Mouse (Mus musculus) B cell, adult 2 months (primary cell): ENCODE measurements at regions not wholly inside any gene's neighbourhood (a gene's known extent, or its start where the extent isn't known, plus 50 kb on each side); places are given as distances from the start of the nearest gene placed in this dataset.

Experiments
- DNase-seq, 2 experiments: peaks; one replicate each; pipeline ENCODE4 v3.0.0; 2022

DNA sequence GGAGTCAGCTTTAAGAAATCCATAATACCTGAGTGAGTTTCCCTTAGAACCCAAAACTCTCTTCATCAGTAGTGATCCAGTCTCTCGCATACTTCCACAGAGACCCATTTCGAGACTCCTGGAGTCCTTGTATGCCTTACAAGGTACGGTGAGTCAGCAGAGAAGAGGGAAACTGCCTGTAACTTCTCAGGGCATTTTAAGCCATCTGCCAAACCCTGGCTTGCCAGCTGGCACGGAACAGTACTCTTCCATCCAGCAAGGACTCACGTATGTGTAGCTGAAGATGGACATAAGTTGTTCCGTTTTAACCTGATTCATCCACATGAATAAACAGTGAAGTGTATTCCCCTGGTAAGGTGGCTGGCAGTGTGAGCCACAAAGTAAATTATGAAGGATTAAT lies 267.0 kb downstream of the Mreg start:
- no peak for DNase-seq

DNA sequence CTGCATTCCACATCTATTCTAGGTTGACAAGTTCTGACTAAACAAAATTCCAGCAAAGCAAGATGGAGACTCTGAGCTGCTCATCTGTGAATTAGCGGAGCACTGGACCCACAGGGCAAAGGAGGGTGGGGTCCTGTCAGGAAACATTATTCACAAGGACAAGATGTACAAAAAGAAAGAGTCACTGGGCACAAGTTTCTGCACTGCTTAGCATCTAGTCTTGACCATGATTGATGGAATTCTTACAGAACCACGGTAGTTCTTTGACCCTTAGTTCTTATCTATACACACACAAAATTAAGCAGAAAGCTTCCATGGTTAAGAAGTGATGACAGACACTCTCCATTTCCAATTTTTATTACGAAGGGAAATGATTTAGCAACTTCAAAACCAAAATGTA lies 267.6 kb downstream of the Mreg start:
- DNase-seq = no peak

- DNase-seq = no peak
Measured at GRCm38 (mm10) chr1:71942145-71942544, 270.0 kb downstream of the Mreg start.

DNA sequence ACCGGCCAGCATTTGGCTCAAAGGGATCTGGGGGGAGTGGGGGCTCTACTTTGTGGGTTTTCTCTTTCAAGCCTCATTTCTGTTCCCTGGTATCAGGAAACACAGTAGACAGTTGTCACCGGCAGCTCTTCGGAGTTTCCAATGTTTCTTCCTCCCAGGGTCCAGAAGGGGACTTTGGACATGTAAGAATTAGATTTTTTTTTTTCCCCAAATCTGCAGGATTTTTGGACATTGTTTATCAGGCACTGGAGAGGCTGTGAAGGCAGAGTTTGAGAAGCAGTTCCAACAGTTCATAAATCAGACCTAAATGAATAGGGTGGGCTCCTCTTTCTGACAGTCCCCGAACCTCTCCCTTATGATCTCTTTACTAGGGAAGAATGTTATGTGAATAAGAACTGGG lies 270.4 kb downstream of the Mreg start:
- no peak for DNase-seq

- no peak for DNase-seq
Measured at GRCm38 (mm10) chr1:71940900-71941299, 271.2 kb downstream of the Mreg start.

DNA sequence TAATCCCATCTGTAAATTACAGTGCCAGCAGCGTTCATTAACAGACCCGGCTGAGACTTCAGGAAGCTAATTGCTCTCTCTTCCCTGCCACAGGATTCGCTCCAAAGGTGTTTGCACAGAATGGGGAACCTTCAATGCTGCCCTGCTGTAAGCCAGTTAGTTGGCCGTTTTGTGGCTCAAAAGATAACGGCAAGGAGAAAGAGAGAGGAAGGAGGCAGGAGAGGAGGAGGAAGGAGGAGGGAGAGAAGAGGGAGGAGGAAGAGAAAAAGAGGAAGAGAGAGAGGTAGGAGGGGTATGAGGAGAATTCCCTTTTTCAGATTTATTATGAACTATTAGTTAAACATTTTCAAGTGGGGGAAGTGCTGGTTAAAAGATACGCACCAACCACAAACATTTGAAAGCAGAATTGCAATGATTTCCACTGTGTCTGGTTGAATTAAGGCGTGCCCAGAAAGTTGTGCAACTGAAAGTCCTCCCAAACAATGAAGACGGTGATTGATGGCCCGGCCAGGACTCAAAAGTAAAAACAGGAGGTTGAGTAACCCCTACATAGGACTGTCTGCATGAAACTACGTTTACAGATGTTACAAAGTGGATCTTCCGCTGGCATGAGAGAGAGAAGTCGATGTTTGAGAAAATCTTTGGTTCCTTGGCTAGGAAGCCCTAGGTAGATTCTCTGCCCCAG lies 273.6 kb downstream of the Mreg start:
- no peak for DNase-seq

DNA sequence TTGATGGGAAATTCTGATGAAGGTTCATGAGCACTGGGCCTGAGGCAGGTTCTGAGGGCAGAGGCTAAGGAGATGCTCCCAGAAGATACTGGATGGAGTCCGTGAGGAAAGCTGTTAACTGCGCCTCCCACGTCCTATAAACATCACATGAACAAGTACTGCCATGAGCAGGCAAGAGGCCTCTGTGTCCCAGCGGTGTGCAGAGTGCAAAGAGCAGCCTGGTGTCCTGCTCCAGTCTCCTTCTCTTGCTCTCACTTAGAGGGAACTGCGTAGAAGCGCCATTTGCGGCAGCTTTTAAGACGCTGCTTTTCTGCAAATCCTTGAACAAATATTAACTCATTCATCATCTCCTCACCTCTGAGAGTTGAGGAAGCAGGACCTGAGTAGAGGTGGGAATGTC lies 274.2 kb downstream of the Mreg start:
- no peak for DNase-seq

GRCm38 (mm10) chr1:71937168-71937567 lies 274.9 kb downstream of the Mreg start:
- no peak for DNase-seq

DNA sequence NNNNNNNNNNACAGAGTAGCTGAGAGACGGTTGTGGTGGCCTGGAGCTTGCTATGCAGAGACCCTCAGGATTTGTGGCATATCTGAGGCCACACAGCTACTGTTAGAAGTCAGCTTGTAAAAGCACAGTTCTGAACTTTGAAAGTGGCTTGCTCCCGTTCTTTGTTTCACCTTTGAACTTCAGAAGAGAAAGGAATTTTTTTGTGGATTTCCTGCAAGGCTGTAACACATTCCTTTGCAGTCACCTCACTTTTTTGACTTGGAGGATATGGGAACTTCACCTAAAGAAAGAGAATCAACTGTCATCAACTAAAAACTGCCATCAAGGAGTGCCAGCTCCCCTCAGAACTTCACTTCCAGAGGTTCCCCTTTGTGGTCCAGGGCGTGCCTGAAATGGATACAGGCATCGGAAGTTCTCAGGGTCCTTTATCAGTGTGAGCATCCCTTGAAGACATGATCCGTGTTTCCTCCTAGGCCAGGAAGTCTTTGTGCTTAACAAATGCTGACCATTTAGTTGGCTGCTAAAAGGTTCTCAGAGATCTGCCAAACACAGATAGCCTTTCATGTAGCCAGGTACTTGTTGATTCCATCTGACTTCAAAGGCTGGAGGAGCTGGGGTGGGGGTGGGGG lies 275.5 kb downstream of the Mreg start:
- DNase-seq = no peak

DNA sequence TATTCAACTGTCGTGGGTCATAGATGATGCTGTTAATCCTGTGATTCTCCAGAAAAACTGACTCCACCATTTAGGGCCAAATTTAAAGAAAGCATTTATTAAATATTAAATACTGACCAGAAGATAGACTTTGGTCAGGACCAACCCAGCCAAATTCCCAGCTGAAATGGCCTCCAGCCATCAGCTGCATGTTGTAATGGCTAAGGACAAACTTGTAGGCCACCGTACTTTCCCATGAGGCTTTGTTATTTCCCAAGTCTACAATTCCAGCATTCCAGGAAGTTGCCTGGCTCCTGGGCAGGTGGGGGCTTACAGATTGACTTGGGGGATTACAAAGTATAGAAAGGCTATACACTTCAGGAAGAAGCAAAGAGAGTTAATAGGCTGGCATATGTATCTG lies 272.5 kb upstream of the Fn1 start:
- no peak for DNase-seq

GRCm38 (mm10) chr1:71924884-71925283 lies 271.9 kb upstream of the Fn1 start:
- no peak for DNase-seq

DNA sequence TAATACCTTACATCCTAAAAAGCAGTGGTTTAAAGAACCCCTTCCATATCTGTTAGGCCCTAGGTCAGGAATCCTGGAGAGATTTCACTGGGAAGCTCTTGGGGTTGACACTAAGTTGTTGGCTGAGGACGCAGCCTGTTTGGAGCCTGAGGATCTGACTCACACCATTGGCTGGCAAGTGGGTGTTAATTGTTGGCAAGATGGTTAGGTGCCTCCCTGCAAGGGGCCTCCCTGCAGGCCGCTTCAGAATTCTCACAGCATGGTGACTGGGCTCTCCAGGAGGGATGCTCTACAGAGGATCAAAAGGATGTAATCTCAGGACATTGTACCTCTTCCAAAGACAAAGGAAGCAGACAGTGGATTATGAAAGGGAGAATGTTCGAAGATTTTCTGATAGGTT lies 270.7 kb upstream of the Fn1 start:
- DNase-seq = no peak

DNA sequence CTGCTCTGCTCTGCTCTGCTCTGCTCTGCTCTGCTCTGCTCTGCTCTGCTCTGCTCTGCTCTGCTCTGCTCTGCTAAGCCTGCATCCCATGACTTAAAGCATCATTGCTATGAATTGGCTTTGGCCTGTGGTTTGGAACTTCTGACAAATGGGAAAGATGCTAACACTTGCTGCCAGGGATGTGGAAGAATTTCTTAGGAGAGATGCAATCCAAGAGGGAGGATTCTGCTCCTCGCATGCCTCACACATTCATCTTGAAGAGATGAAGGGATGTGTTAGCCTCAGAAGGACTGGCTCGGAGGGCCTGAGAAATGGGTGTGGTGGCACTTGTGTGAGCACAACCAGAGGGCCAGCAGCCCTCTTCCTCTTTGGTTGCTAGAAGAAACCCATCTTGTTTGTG lies 268.5 kb upstream of the Fn1 start:
- DNase-seq = no peak

DNA sequence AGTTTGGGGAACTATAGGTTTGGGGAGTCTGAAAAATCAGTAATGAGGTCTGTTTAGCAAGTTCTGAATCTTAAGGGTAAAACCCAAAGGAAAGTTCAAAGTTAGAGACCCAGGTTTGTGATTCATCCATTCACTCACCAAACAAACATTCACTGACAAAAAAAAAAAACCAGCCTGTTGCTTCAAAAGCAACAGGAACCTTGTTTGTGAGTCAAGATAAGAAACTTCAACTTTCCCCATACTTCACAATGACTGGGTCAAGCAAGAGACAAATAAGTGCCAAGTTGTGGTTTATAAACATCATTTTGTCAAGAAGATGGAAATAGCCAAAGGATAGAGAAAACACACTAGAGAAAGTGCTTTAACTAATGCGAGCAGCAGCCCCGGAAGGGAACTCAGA lies 266.9 kb upstream of the Fn1 start:
- no peak for DNase-seq

DNA sequence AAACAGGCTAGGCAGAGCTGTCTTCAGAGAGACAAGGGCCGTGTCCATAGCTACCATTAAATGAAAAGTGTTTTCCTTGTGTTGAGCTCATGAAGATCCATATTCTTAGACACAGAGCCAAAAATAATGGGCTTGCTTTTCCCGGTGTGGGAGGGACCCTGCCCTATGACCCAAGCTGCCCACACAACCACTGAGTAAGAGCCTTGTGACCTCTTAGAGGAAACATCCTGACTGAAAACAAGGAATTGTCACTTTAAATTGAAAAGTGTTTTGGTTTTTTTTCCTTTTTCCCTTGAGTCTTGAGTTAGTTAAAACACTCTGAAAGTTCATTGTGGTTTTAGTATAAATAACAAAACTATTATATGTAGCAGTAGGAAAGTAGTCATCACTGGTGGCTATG lies 264.0 kb upstream of the Fn1 start:
- no peak for DNase-seq

GRCm38 (mm10) chr1:71914439-71914838 lies 261.4 kb upstream of the Fn1 start:
- no peak for DNase-seq

DNA sequence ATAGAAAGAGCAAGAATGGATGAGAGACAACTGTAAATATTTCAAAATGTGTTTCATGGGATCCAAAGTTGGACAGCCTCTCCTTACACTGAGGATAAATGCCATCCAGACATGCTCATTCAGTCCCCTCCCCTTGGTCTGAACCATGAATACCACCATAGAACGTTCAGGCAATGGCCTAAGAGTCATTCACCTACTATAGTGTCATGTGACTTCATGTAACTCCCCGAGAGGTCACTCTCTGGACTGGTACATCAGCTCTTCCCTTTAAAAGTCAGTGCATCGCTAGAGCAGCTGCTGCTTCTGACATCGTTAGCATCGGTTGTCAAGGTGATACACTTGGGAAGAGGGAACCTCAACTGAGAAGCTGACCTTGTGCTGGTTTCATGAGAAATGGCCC lies 260.2 kb upstream of the Fn1 start:
- DNase-seq = no peak

GRCm38 (mm10) chr1:71912441-71912840 lies 259.4 kb upstream of the Fn1 start:
- DNase-seq = no peak

- DNase-seq = no peak
Measured at GRCm38 (mm10) chr1:71910125-71910524, 257.1 kb upstream of the Fn1 start.

DNA sequence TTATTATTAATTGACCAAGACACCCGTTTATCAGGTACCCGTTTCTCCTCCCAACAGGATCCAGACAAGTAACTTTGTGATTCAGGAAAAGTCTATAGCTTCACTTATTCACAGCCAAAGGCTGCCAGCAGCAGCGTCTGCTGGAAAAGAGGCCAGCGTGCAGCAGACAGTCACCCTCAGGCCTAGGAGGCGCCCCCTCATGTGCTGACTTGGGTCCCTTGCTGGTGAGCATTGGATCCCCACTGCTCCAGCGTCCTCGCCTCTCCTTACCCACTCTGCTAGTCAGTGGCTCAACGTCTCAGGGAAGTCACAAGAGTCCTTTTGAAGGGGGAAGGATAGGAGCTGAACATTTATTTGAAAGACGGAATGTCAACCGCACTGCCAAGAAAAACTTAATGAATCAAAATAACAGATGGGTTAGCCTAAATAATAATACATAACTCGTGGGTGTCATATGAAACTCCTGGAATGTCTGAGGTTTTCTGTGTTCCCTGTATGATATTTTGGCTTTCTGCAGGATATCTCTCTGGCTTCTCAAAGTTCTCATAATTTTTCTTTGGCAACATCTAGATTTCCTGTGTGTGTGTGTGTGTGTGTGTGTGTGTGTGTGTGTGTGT lies 256.6 kb upstream of the Fn1 start:
- no peak for DNase-seq

DNA sequence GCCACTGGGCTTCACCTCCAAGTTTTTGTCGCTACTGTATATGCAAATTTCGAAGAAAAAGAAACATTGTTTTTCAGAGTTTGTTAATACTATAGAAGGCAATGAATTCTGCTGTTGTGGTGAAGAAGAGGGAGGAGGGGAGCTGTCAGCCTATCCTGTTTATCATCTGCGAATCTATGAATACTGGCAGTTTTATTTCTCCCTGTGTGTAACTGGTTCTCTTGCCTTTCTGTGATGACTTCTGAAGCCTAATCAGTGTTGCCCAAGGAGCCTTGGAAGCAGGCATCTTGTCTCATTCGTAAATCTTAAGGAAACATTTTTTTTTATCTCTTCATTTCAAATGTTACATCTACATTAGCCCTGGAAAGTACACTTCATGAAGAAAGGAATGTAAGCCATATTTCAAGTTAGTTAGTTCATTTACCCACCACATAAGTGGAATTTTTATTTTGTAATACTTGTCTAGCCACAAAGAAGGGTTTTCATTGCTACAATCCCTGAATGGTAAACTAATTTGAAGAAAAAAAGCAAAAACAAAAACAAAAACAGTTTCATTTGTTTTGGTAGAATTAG lies 251.5 kb upstream of the Fn1 start:
- DNase-seq = no peak

GRCm38 (mm10) chr1:71900106-71901074 lies 247.4 kb upstream of the Fn1 start:
- no peak for DNase-seq

DNA sequence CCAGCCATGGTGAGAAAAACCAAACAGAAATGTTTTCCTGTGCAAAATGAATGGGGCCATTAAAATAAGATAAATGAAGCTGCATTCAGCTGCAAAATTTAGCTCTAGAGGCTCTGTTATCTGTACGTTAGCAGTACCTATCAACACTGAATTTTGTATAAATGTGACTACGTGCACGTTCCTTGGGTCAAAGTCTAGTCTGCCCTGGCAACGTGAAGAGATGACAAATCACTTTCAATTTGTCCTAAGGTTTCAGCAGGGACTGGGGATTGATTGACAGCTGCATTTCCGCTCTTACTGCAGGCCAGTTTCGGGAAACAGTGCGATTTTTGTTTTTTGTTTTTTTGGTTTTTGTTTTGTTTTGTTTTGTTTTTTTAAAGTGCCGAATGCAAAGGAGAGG lies 246.1 kb upstream of the Fn1 start:
- no peak for DNase-seq
